Mouse (Mus musculus): ENCODE results near the gene Gm13271. TPM values are rescaled to one million over a fixed set of nuclear protein-coding genes. Genes with fewer than 3 reads are reported as not detected.
"Not testable (repeated sequence)": the region's sequence is repeated elsewhere in the genome, so short reads cannot be mapped to it uniquely, and the experiment has no call there.

The Gm13271 gene
- polyA plus RNA-seq (2015; fragmentation: Nextera tagmentation; extraction: Ambion mirVana): not detected in 2 replicates

- H3K27ac ChIP-seq; H3K4me3 ChIP-seq; H3K4me1 ChIP-seq (replicated peaks); ATAC-seq (ENCODE audit: low FRiP score); H3K9ac ChIP-seq; H3K36me3 ChIP-seq; H3K9me3 ChIP-seq; H3K27me3 ChIP-seq; H3K4me2 ChIP-seq: not testable (repeated sequence)
- 79% methylated on average over 15 of the region's 15 CpGs for WGBS
Observed at GRCm38 (mm10) chr4:88754818-88755340, at the start of gene Gm13271. Gene Gm13271, plus strand, starts transcription at chr4:88754868.

DNA sequence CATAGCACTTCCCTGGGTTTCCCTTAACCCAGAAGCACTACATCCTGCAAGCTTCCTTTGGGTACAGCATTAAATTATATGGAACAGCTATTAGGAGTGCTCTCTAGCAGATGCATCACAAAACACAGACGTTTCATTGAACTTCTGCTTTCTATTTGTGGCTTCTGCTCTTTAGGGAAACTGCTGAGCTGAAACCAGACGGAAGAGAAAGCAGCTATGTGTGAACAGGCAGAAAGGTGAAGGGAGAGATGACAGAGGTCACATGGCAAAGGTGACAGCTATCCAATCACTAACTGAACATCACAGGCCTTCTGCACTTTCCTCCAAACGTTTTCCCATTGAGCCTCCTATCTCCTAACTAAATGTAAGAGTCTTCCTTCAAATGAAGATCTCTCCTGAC is 48.7 kb upstream of the Gm13271 start:
- Histone ChIP-seq H3K4me2 (no peak overlapping the region), H3K4me3 (no peak overlapping the region), H3K27ac (no peak overlapping the region), H3K4me1 (replicated peaks) (no peaks in the 10 kb centered on the region), H3K9ac (no peak overlapping the region), H3K27me3 (no peaks in the 10 kb centered on the region), H3K9me3 (no peaks in the 10 kb centered on the region), H3K36me3 (peaks cover 5% of the 10 kb centered on the region; the same call in 1 of the 2 replicates)
- WGBS: 50% methylated on average over 3 of the region's 3 CpGs
- ATAC-seq (ENCODE audit: low FRiP score): no peak

- Histone ChIP-seq H3K4me1 (replicated peaks) (no peaks in the 10 kb centered on the region), H3K27me3 (no peaks in the 10 kb centered on the region), H3K4me2 (no peak overlapping the region), H3K4me3 (no peak overlapping the region), H3K27ac (no peak overlapping the region), H3K9me3 (no peaks in the 10 kb centered on the region), H3K9ac (no peak overlapping the region), H3K36me3 (peaks cover 5% of the 10 kb centered on the region; the same call in 1 of the 2 replicates)
- ATAC-seq (ENCODE audit: low FRiP score): no peak
- WGBS: 90% methylated on average over 1 of the region's 1 CpGs
Observed at GRCm38 (mm10) chr4:88707128-88707826, 47.4 kb upstream of the Gm13271 start.

- no peak for ATAC-seq (ENCODE audit: low FRiP score)
- H3K27ac ChIP-seq: no peak overlapping the region
- H3K9ac ChIP-seq: no peak overlapping the region
- no peaks in the 10 kb centered on the region for H3K27me3 ChIP-seq
- H3K4me2 ChIP-seq: no peak overlapping the region
- H3K4me1 ChIP-seq (replicated peaks): peaks cover 18% of the 10 kb centered on the region
- 77% methylated on average over 1 of the region's 1 CpGs for WGBS
- H3K9me3 ChIP-seq: no peaks in the 10 kb centered on the region
- no peak overlapping the region for H3K4me3 ChIP-seq
- peaks cover 38% of the 10 kb centered on the region for H3K36me3 ChIP-seq
Observed at GRCm38 (mm10) chr4:88714281-88714680, 40.4 kb upstream of the Gm13271 start.

DNA sequence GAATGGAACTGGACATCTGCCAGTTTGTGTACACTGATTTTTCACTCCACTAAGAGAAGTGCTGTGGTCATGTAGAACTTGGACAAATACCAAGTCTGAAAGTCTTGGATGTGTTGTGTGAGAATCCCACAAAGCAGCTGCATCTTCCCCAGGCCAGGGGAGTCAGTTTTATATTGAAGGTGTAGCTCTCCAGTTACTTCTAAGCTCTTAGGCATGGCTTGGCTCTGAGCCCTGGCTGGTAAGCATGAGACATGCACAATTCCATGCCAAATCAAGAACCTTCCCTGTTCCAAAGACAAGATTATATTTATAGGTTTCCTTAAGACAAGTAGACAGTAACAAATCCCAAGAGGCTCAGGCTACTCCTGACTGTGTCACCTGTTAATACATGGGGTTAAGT is 39.6 kb upstream of the Gm13271 start:
- Histone ChIP-seq H3K36me3 (peaks cover 40% of the 10 kb centered on the region), H3K4me2 (no peak overlapping the region), H3K4me3 (no peak overlapping the region), H3K9ac (no peak overlapping the region), H3K27me3 (no peaks in the 10 kb centered on the region), H3K9me3 (no peaks in the 10 kb centered on the region), H3K27ac (no peak overlapping the region), H3K4me1 (replicated peaks) (peaks cover 20% of the 10 kb centered on the region)
- ATAC-seq (ENCODE audit: low FRiP score): no peak

DNA sequence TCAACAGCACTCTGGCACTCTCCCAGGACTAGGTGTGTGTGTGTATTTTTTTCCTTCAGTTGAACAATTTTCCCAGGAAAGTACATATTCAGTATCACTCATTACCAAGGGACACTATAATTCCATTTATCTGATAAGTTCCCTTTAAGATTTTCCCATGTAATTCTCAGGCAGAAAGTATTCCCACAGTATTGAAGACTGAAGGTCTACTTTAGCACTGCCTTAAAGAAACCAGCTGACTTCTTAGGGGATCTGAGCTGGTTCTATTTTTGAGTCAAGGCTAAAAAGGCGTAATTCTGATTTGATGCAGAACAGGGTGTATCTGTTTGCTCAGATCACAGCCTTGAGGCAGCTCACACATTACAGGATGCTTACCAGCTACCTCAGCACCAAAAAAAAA is 36.0 kb upstream of the Gm13271 start:
- Histone ChIP-seq H3K9ac (peak overlapping the region; percentile 56), H3K4me2 (peak overlapping the region; percentile 91)
- 65% methylated on average over 1 of the region's 1 CpGs for WGBS

GRCm38 (mm10) chr4:88721791-88722721 is 32.6 kb upstream of the Gm13271 start, which contains the start of the genes Gm26566 and Klhl9:
Gene Gm26566, plus strand, starts transcription at chr4:88721805.
Gene Klhl9, minus strand, starts transcription at chr4:88722465.
- no peaks in the 10 kb centered on the region for H3K9me3 ChIP-seq
- under 1% methylated on average over 71 of the region's 82 CpGs for WGBS
- peaks cover 27% of the 10 kb centered on the region for H3K4me1 ChIP-seq (replicated peaks)
- peaks cover 14% of the 10 kb centered on the region for H3K36me3 ChIP-seq
- H3K4me2 ChIP-seq: peak within 1 kb of the TSS; percentile 91
- peak; percentile 99 for ATAC-seq (ENCODE audit: low FRiP score)
- H3K27ac ChIP-seq: peak within 1 kb of the TSS; percentile 96
- H3K27me3 ChIP-seq: no peaks in the 10 kb centered on the region
- peak within 1 kb of the TSS; percentile 94 for H3K9ac ChIP-seq
- H3K4me3 ChIP-seq: peak within 1 kb of the TSS; percentile 71

More for the DNA sequence above, 36.0 kb upstream of the Gm13271 start:
- peaks cover 38% of the 10 kb centered on the region for H3K36me3 ChIP-seq
- no peak overlapping the region for H3K27ac ChIP-seq
- peaks cover 34% of the 10 kb centered on the region for H3K4me1 ChIP-seq (replicated peaks)
- no peaks in the 10 kb centered on the region for H3K27me3 ChIP-seq
- no peak for ATAC-seq (ENCODE audit: low FRiP score)
- peak overlapping the region; percentile 35 for H3K4me3 ChIP-seq
- H3K9me3 ChIP-seq: no peaks in the 10 kb centered on the region

- Histone ChIP-seq H3K4me3 (no peak overlapping the region), H3K9me3 (no peaks in the 10 kb centered on the region), H3K27me3 (no peaks in the 10 kb centered on the region), H3K27ac (no peak overlapping the region), H3K4me1 (replicated peaks) (peaks cover 21% of the 10 kb centered on the region), H3K9ac (no peak overlapping the region), H3K36me3 (peaks cover 11% of the 10 kb centered on the region), H3K4me2 (no peak overlapping the region)
- WGBS: 68% methylated on average over 8 of the region's 8 CpGs
- no peak for ATAC-seq (ENCODE audit: low FRiP score)
Observed at GRCm38 (mm10) chr4:88723497-88724090, 31.1 kb upstream of the Gm13271 start.

DNA sequence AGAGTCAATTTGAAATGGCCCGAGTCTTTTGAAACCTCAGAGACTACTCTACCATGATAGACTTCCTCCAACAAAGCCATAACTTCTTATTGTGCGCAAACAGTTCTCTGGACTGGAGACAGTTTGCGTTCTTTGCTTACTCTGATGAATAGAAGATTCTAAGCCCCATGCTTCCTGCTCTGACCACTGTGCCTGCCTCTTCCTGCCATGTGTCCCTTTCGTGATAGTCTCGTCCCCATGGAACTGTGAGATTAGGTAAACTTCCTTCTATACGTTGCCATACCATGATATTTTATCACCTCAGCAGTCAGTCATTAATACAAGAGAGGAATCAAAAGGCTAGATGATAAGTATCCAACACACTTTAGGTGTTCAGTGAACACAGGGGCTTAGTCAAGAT is 27.9 kb upstream of the Gm13271 start:
- no peak for ATAC-seq (ENCODE audit: low FRiP score)
- no peak overlapping the region for H3K9ac ChIP-seq
- H3K4me3 ChIP-seq: no peak overlapping the region
- no peak overlapping the region for H3K27ac ChIP-seq
- no peaks in the 10 kb centered on the region for H3K36me3 ChIP-seq
- H3K4me2 ChIP-seq: no peak overlapping the region
- H3K27me3 ChIP-seq: no peaks in the 10 kb centered on the region
- H3K9me3 ChIP-seq: no peaks in the 10 kb centered on the region
- H3K4me1 ChIP-seq (replicated peaks): no peaks in the 10 kb centered on the region
- 79% methylated on average over 6 of the region's 6 CpGs for WGBS

DNA sequence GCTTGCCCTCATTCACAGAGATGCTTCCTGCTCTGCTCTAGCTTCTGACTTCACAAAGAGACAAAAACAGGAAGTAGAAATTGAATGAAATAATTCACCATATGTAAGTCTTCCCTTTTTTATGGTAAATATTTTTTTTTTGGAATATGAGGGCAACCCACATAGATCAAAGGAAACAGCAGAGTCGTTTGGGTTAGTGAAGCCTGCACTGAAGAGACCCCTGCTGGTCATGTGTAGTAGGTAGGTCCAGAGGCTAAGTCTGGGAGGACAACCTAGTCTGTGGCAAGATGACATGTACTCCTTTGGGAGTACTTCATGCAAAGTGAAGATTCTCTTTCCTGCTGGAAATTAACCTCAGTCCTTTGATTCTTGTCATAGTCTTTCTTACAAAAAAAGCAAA is 27.3 kb upstream of the Gm13271 start:
- no peak overlapping the region for H3K9ac ChIP-seq
- H3K4me1 ChIP-seq (replicated peaks): no peaks in the 10 kb centered on the region
- no peaks in the 10 kb centered on the region for H3K27me3 ChIP-seq
- H3K9me3 ChIP-seq: no peaks in the 10 kb centered on the region
- 0% methylated on average over 1 of the region's 1 CpGs for WGBS
- no peak overlapping the region for H3K27ac ChIP-seq
- no peak for ATAC-seq (ENCODE audit: low FRiP score)
- no peaks in the 10 kb centered on the region for H3K36me3 ChIP-seq
- no peak overlapping the region for H3K4me2 ChIP-seq
- H3K4me3 ChIP-seq: no peak overlapping the region

- H3K36me3 ChIP-seq: no peaks in the 10 kb centered on the region
- no peak overlapping the region for H3K27ac ChIP-seq
- H3K27me3 ChIP-seq: peaks cover 4% of the 10 kb centered on the region; the same call in 1 of the 2 replicates
- H3K4me1 ChIP-seq (replicated peaks): no peaks in the 10 kb centered on the region
- no peak overlapping the region for H3K4me3 ChIP-seq
- no peaks in the 10 kb centered on the region for H3K9me3 ChIP-seq
- ATAC-seq (ENCODE audit: low FRiP score): no peak
- no peak overlapping the region for H3K4me2 ChIP-seq
- WGBS: 5% methylated on average over 2 of the region's 2 CpGs
- H3K9ac ChIP-seq: no peak overlapping the region
Observed at GRCm38 (mm10) chr4:88738480-88738879, 16.2 kb upstream of the Gm13271 start.

DNA sequence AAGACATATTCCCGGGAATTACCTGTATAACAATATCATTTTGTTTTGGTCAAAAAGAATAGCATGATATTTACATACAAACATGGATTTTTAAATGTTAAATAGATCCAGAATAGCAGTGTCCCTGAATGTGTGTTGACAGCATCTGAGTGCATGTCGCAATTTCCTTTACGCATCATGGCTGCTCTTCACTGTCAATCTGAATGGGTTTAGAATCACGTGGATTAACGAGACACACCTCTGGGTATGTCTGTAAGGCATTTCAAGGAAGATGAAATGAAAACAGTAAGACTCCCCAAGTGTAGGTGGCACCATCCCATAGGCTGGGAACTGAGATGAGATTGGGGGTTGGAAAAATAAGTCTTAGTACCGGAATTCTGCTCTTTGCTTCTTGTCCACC is 15.6 kb upstream of the Gm13271 start:
- Histone ChIP-seq H3K36me3 (no peaks in the 10 kb centered on the region), H3K27me3 (peaks cover 4% of the 10 kb centered on the region; the same call in 1 of the 2 replicates), H3K4me1 (replicated peaks) (no peaks in the 10 kb centered on the region), H3K4me3 (no peak overlapping the region), H3K4me2 (no peak overlapping the region), H3K27ac (no peak overlapping the region), H3K9ac (no peak overlapping the region), H3K9me3 (no peaks in the 10 kb centered on the region)
- WGBS: 90% methylated on average over 6 of the region's 6 CpGs
- ATAC-seq (ENCODE audit: low FRiP score): no peak

Data from hindbrain, embryonic 13.5 days (tissue).